Comparison of ENCODE assay signal across 8 mouse cellular contexts in genomic region chr10:128368402-128369217, GRCm38 (mm10). TPM values are rescaled to one million over a fixed set of nuclear protein-coding genes. Genes with fewer than 3 reads are reported as not detected.
DNase-seq lines count a peak whose midpoint lies in the region; ATAC-seq and TF ChIP-seq lines count a peak whose summit lies in the region.

TSS of gene Coq10a (minus strand) at chr10:128368997.

- WGBS in heart, embryonic 11.5 days (ENCODE audit: insufficient replicate concordance), result under 1% methylated on average over 74 of the region's 87 CpGs
- under 1% methylated on average over 87 of the region's 87 CpGs for WGBS in kidney, embryonic 16.5 days
- WGBS in liver, adult 2 months, result under 1% methylated on average over 86 of the region's 87 CpGs

- no peak for TF ChIP-seq CTCF in C2C12 (IDR thresholded peaks at IDR 0.05; ENCODE audit: control insufficient read depth, insufficient read depth, insufficient read length)
- TF ChIP-seq CTCF in brain, embryonic 14.5 days (IDR thresholded peaks at IDR 0.05; ENCODE audit: borderline replicate concordance, extremely low read depth, insufficient read depth, insufficient read length), result no peak
- no peak for TF ChIP-seq CTCF in liver, adult 2 months (IDR thresholded peaks at IDR 0.05; ENCODE audit: low read depth, low read length)

- peak within 1 kb of the TSS; percentile 42 for H3K4me3 ChIP-seq in C2C12 (ENCODE audit: insufficient read depth, poor library complexity, severe bottlenecking)
- peak within 1 kb of the TSS; percentile 87 for H3K4me3 ChIP-seq in erythroblast, embryonic 14.5 days (replicated peaks)
- H3K4me3 ChIP-seq in heart, embryonic 11.5 days (ENCODE audit: low read depth, low read length), result peak within 1 kb of the TSS; percentile 81
- peak within 1 kb of the TSS; percentile 64 for H3K4me3 ChIP-seq in kidney, embryonic 16.5 days (ENCODE audit: low read length)
- peak within 1 kb of the TSS; percentile 86 for H3K4me3 ChIP-seq in liver, adult 2 months (ENCODE audit: insufficient read depth, low read depth, low read length)
- H3K4me3 ChIP-seq in myocyte, result peak within 1 kb of the TSS; percentile 58

- H3K9me3 ChIP-seq in erythroblast, embryonic 14.5 days (ENCODE audit: control insufficient read depth, low read length), result no peaks in the 10 kb centered on the region
- H3K9me3 ChIP-seq in heart, embryonic 11.5 days (replicated peaks; ENCODE audit: control insufficient read depth, low read length), result no peaks in the 10 kb centered on the region
- H3K9me3 ChIP-seq in kidney, embryonic 16.5 days (ENCODE audit: low read length), result no peaks in the 10 kb centered on the region

- peak within 1 kb of the TSS; percentile 94 for H3K4me2 ChIP-seq in heart, embryonic 11.5 days
- H3K4me2 ChIP-seq in kidney, embryonic 16.5 days (replicated peaks; ENCODE audit: low read depth, low read length), result peak within 1 kb of the TSS; percentile 68
- peak within 1 kb of the TSS; percentile 91 for H3K4me2 ChIP-seq in myocyte (ENCODE audit: low read depth)

- H3K36me3 ChIP-seq in C2C12 (ENCODE audit: control insufficient read depth, insufficient read depth), result peaks cover 19% of the 10 kb centered on the region
- H3K36me3 ChIP-seq in erythroblast, embryonic 14.5 days (ENCODE audit: control insufficient read depth), result peaks cover 24% of the 10 kb centered on the region
- no peaks in the 10 kb centered on the region for H3K36me3 ChIP-seq in heart, embryonic 11.5 days (ENCODE audit: control insufficient read depth, insufficient read depth, low read length)
- H3K36me3 ChIP-seq in kidney, embryonic 16.5 days (ENCODE audit: insufficient read depth, low read length), result peaks cover 7% of the 10 kb centered on the region; the same call in 1 of the 2 replicates
- H3K36me3 ChIP-seq in liver, adult 2 months (ENCODE audit: control insufficient read depth, insufficient read depth, low read length), result peaks cover 3% of the 10 kb centered on the region; the same call in 1 of the 2 replicates
- H3K36me3 ChIP-seq in myocyte (ENCODE audit: control insufficient read depth, insufficient read depth), result peaks cover 17% of the 10 kb centered on the region
- H3K36me3 ChIP-seq in splenic B cell, adult 2 months (ENCODE audit: control insufficient read depth, insufficient read depth, low read length, poor library complexity, severe bottlenecking), result no peaks in the 10 kb centered on the region

- peak; percentile 98 for DNase-seq in brain, embryonic 14.5 days (ENCODE audit: low read depth)
- peak; percentile 88 for DNase-seq in liver, adult 2 months (ENCODE audit: extremely low read depth, low read depth, low spot score)
- peak; percentile 91 for DNase-seq in splenic B cell, adult 2 months (ENCODE audit: low read depth, low spot score)

- H3K27me3 ChIP-seq in C2C12 (ENCODE audit: control insufficient read depth, insufficient read depth, insufficient read length) (no peaks in the 10 kb centered on the region), myocyte (ENCODE audit: control insufficient read depth, insufficient read depth, insufficient read length) (no peaks in the 10 kb centered on the region)
- no peaks in the 10 kb centered on the region for H3K27me3 ChIP-seq in erythroblast, embryonic 14.5 days (ENCODE audit: control insufficient read depth)
- no peaks in the 10 kb centered on the region for H3K27me3 ChIP-seq in heart, embryonic 11.5 days (ENCODE audit: control insufficient read depth, insufficient read depth, low read length)
- H3K27me3 ChIP-seq in kidney, embryonic 16.5 days (ENCODE audit: insufficient read depth, low read length), result no peaks in the 10 kb centered on the region
- no peaks in the 10 kb centered on the region for H3K27me3 ChIP-seq in liver, adult 2 months (ENCODE audit: control insufficient read depth, insufficient read depth, low read length)
- H3K27me3 ChIP-seq in splenic B cell, adult 2 months (ENCODE audit: control insufficient read depth, insufficient read depth, low read length, poor library complexity, severe bottlenecking), result no peaks in the 10 kb centered on the region

- H3K27ac ChIP-seq in heart, embryonic 11.5 days (ENCODE audit: low read depth, low read length), result peak within 1 kb of the TSS; percentile 94
- peak within 1 kb of the TSS; percentile 88 for H3K27ac ChIP-seq in kidney, embryonic 16.5 days (ENCODE audit: low read length)
- peak within 1 kb of the TSS; percentile 84 for H3K27ac ChIP-seq in liver, adult 2 months (replicated peaks; ENCODE audit: insufficient read depth, low read depth, low read length)

- peak within 1 kb of the TSS; percentile 78 for H3K9ac ChIP-seq in heart, embryonic 11.5 days (ENCODE audit: low read depth, low read length)
- H3K9ac ChIP-seq in kidney, embryonic 16.5 days (replicated peaks; ENCODE audit: low read length), result peak within 1 kb of the TSS; percentile 72
- peak within 1 kb of the TSS; percentile 89 for H3K9ac ChIP-seq in liver, adult 2 months (ENCODE audit: low read depth, low read length)

- no peaks in the 10 kb centered on the region for H3K79me3 ChIP-seq in C2C12 (ENCODE audit: low read depth)

- no peaks in the 10 kb centered on the region for H3K79me2 ChIP-seq in C2C12 (ENCODE audit: control insufficient read depth, insufficient read depth)
- H3K79me2 ChIP-seq in liver, adult 2 months (ENCODE audit: control insufficient read depth, insufficient read depth, low read length), result peaks cover 5% of the 10 kb centered on the region; the same call in 1 of the 2 replicates
- H3K79me2 ChIP-seq in myocyte (ENCODE audit: control insufficient read depth, insufficient read depth), result no peaks in the 10 kb centered on the region

- ATAC-seq in heart, embryonic 11.5 days (replicated peaks; ENCODE audit: insufficient number of reproducible peaks, low FRiP score, low TSS enrichment), result peak; percentile 91
- peak; percentile 98 for ATAC-seq in kidney, embryonic 16.5 days (ENCODE audit: low FRiP score, low TSS enrichment)

- TF ChIP-seq POLR2A in brain, embryonic 14.5 days (IDR thresholded peaks at IDR 0.05; ENCODE audit: borderline replicate concordance, extremely low read depth, insufficient read depth, insufficient read length, poor library complexity, severe bottlenecking), result peak; percentile 77
- TF ChIP-seq POLR2A in liver, adult 2 months (IDR thresholded peaks at IDR 0.05; ENCODE audit: extremely low read depth, insufficient read depth, low read length), result peak; percentile 54; the same call in 1 of the 2 replicates
- TF ChIP-seq POLR2A in myocyte (IDR thresholded peaks at IDR 0.05; ENCODE audit: insufficient read length, low read depth), result peak; percentile 89

- H3K4me1 ChIP-seq in erythroblast, embryonic 14.5 days (ENCODE audit: control insufficient read depth), result peaks cover 50% of the 10 kb centered on the region
- peaks cover 12% of the 10 kb centered on the region for H3K4me1 ChIP-seq in heart, embryonic 11.5 days (ENCODE audit: control insufficient read depth, insufficient read depth, low read length)
- H3K4me1 ChIP-seq in kidney, embryonic 16.5 days (ENCODE audit: insufficient read depth, low read length), result peaks cover 8% of the 10 kb centered on the region
- H3K4me1 ChIP-seq in liver, adult 2 months (ENCODE audit: control insufficient read depth, insufficient read depth, low read length), result peaks cover 13% of the 10 kb centered on the region

- H3ac ChIP-seq in C2C12 (ENCODE audit: control insufficient read depth, insufficient read length, low read depth) (peak within 1 kb of the TSS; percentile 83), myocyte (ENCODE audit: control insufficient read depth, insufficient read length) (peak within 1 kb of the TSS; percentile 69)

TF ChIP-seq in C2C12, 6 proteins besides CTCF, POLR2A, EP300 and RAD21:
- TF ChIP-seq MYOG (IDR thresholded peaks at IDR 0.05; ENCODE audit: control insufficient read depth, extremely low read depth, insufficient read length) (no peak), USF1 (IDR thresholded peaks at IDR 0.05; ENCODE audit: low read depth) (peak; percentile 14), FOSL1 (IDR thresholded peaks at IDR 0.05; ENCODE audit: insufficient read depth, low read length, poor library complexity, severe bottlenecking) (no peak), CEBPB (IDR thresholded peaks at IDR 0.05; ENCODE audit: low read depth) (no peak), MAX (IDR thresholded peaks at IDR 0.05) (peak; percentile 76), MYOD1 (IDR thresholded peaks at IDR 0.05; ENCODE audit: control insufficient read depth, insufficient read length, low read depth) (no peak)

TF ChIP-seq in myocyte, 11 proteins besides CTCF, POLR2A, EP300 and RAD21:
- TF ChIP-seq CEBPB (IDR thresholded peaks at IDR 0.05; ENCODE audit: insufficient read depth, poor library complexity, severe bottlenecking), result no peak
- peak; percentile 41 for TF ChIP-seq USF1 (IDR thresholded peaks at IDR 0.05; ENCODE audit: low read depth)
- no peak for TF ChIP-seq E2F4 (IDR thresholded peaks at IDR 0.05; ENCODE audit: insufficient read depth)
- no peak for TF ChIP-seq MYOG (IDR thresholded peaks at IDR 0.05; ENCODE audit: control insufficient read depth in 1 of 3, insufficient read depth in 1 of 3, insufficient read length in 2 of 3, low read depth in 2 of 3)
- no peak for TF ChIP-seq TCF12 (IDR thresholded peaks at IDR 0.05; ENCODE audit: insufficient read depth, poor library complexity, severe bottlenecking)
- TF ChIP-seq REST (IDR thresholded peaks at IDR 0.05; ENCODE audit: insufficient read depth, insufficient read length), result no peak
- no peak for TF ChIP-seq MAX (IDR thresholded peaks at IDR 0.05; ENCODE audit: low read depth)
- TF ChIP-seq MYOD1 (IDR thresholded peaks at IDR 0.05; ENCODE audit: control insufficient read depth in 1 of 3, insufficient read length in 2 of 3, low read depth in 2 of 3), result no peak
- TF ChIP-seq SRF (IDR thresholded peaks at IDR 0.05; ENCODE audit: control insufficient read depth, insufficient read length, low read depth), result peak; percentile 74
- TF ChIP-seq POLR2AphosphoS2 (IDR thresholded peaks at IDR 0.05; ENCODE audit: insufficient read length, low read depth), result peak; percentile 95

RNA-seq across cellular contexts. Expression of gene Coq10a, which starts in this region (rescaled TPM):
- polyA plus RNA-seq in C2C12 (2012; fragmentation: generic; extraction: Trizol), result 13.7 TPM
- polyA plus RNA-seq in brain, embryonic 14.5 days (2012; rRNA removed), result 69.0 and 90.1 TPM in 2 replicates
- polyA plus RNA-seq in erythroblast, embryonic 14.5 days (2012), result 0.49 and 0.53 TPM in 2 replicates
- 12.6 and 14.0 TPM in 2 replicates for polyA plus RNA-seq in heart, embryonic 11.5 days (2014; fragmentation: Nextera tagmentation; extraction: Ambion mirVana)
- polyA plus RNA-seq in kidney, embryonic 16.5 days (2015; fragmentation: Nextera tagmentation; extraction: Ambion mirVana), result 4.1 and 10.9 TPM in 2 replicates
- total RNA-seq in liver, adult 2 months (2014; rRNA removed), result 19.9 and 20.7 TPM in 2 replicates
- polyA plus RNA-seq in liver, adult 2 months (2012; rRNA removed), result 57.9 and 65.7 TPM in 2 replicates
- 61.2 TPM for polyA plus RNA-seq in myocyte (2012; fragmentation: generic; extraction: Trizol)

Comparison
In these comparisons a context has a peak if more than half of its experiments do, and no peak if none do; other contexts are left out.
1. Peak in every context shown above with its lines: DNase-seq, ATAC-seq, H3K4me3 ChIP-seq and H3K27ac ChIP-seq.